Mouse (Mus musculus) 416B (cell line): ENCODE results near the gene Vwf.

Experiments used
- DNase-seq: peaks from one replicate; pipeline ENCODE4 v3.0.0; 2011; ENCODE audit warnings: low read depth

The Vwf gene

GRCm38 (mm10) chr6:125541296-125541695 is 5.3 kb upstream of the Vwf start:
- DNase-seq = peak; percentile 87

- DNase-seq = no peak
Observed at GRCm38 (mm10) chr6:125548406-125548805, 1.8 kb downstream of the Vwf start.

GRCm38 (mm10) chr6:125550172-125550571 is 3.6 kb downstream of the Vwf start:
- DNase-seq = no peak

GRCm38 (mm10) chr6:125552760-125553159 is 6.2 kb downstream of the Vwf start:
- no peak for DNase-seq

GRCm38 (mm10) chr6:125553551-125553950 is 7.0 kb downstream of the Vwf start:
- no peak for DNase-seq

GRCm38 (mm10) chr6:125558831-125559230 is 12.3 kb downstream of the Vwf start:
- DNase-seq = no peak

- no peak for DNase-seq
Observed at GRCm38 (mm10) chr6:125561031-125561430, 14.5 kb downstream of the Vwf start.

GRCm38 (mm10) chr6:125561521-125561920 is 14.9 kb downstream of the Vwf start:
- no peak for DNase-seq

- DNase-seq = peak; percentile 41
Observed at GRCm38 (mm10) chr6:125564812-125565281, 18.3 kb downstream of the Vwf start.

GRCm38 (mm10) chr6:125565326-125565725 is 18.8 kb downstream of the Vwf start:
- no peak for DNase-seq

GRCm38 (mm10) chr6:125566656-125567055 is 20.1 kb downstream of the Vwf start:
- DNase-seq = no peak

- no peak for DNase-seq
Observed at GRCm38 (mm10) chr6:125568381-125568780, 21.8 kb downstream of the Vwf start.

- peak; percentile 71 for DNase-seq
Observed at GRCm38 (mm10) chr6:125572291-125573188, 26.0 kb downstream of the Vwf start.

GRCm38 (mm10) chr6:125573189-125573928 is 26.8 kb downstream of the Vwf start:
- peak; percentile 96 for DNase-seq

GRCm38 (mm10) chr6:125575080-125575479 is 28.5 kb downstream of the Vwf start:
- DNase-seq = no peak

GRCm38 (mm10) chr6:125577301-125577700 is 30.7 kb downstream of the Vwf start:
- DNase-seq = no peak

- DNase-seq = no peak
Observed at GRCm38 (mm10) chr6:125577882-125578646, 31.5 kb downstream of the Vwf start.

- DNase-seq = no peak
Observed at GRCm38 (mm10) chr6:125578647-125579011, 32.1 kb downstream of the Vwf start.

GRCm38 (mm10) chr6:125579864-125580263 is 33.3 kb downstream of the Vwf start:
- DNase-seq = no peak

- DNase-seq = peak; percentile 84
Observed at GRCm38 (mm10) chr6:125583666-125584065, 37.1 kb downstream of the Vwf start.

GRCm38 (mm10) chr6:125584266-125584665 is 37.7 kb downstream of the Vwf start:
- no peak for DNase-seq

- no peak for DNase-seq
Observed at GRCm38 (mm10) chr6:125585579-125585978, 39.0 kb downstream of the Vwf start.
